Mouse (Mus musculus): ENCODE results near the gene Ttf1. TPM values are rescaled to one million over a fixed set of nuclear protein-coding genes. Genes with fewer than 3 reads are reported as not detected.

The Ttf1 gene
- polyA plus RNA-seq, 1 experiment from 2014 or later: 3.9 TPM

- Histone ChIP-seq H3K36me3 (ENCODE audit: control insufficient read depth, insufficient read depth, low read length) (no peaks in the 10 kb centered on the region), H3K4me3 (ENCODE audit: low read depth, low read length) (peak overlapping the region; percentile 54), H3K4me2 (replicated peaks; ENCODE audit: low read depth) (peak overlapping the region; percentile 87), H3K9me3 (ENCODE audit: control insufficient read depth, low read length) (no peaks in the 10 kb centered on the region), H3K9ac (ENCODE audit: low read length) (no peak overlapping the region), H3K4me1 (replicated peaks; ENCODE audit: control insufficient read depth, insufficient read depth) (no peaks in the 10 kb centered on the region), H3K27ac (replicated peaks) (no peak overlapping the region), H3K27me3 (ENCODE audit: control insufficient read depth, insufficient read depth, low read length) (no peaks in the 10 kb centered on the region)
- TF ChIP-seq CTCF (IDR thresholded peaks at IDR 0.05; ENCODE audit: low read depth) (peak; percentile 80), EP300 (optimal IDR thresholded peaks at IDR 0.05) (no peak)
- 3% methylated on average over 20 of the region's 20 CpGs for WGBS
- 0 out of 2 replicates have a peak, but pooled peaks have one; percentile 43 for ATAC-seq (ENCODE audit: low FRiP score, low TSS enrichment)
- peak; percentile 63 for DNase-seq (ENCODE audit: low spot score)
Measured at GRCm38 (mm10) chr2:29053802-29054544, 6.1 kb upstream of the Ttf1 start.

GRCm38 (mm10) chr2:29054545-29054935 lies 5.5 kb upstream of the Ttf1 start:
- H3K27me3 ChIP-seq (ENCODE audit: control insufficient read depth, insufficient read depth, low read length): no peaks in the 10 kb centered on the region
- peak; percentile 40 for ATAC-seq (ENCODE audit: low FRiP score, low TSS enrichment)
- no peak overlapping the region for H3K27ac ChIP-seq (replicated peaks)
- no peaks in the 10 kb centered on the region for H3K4me1 ChIP-seq (replicated peaks; ENCODE audit: control insufficient read depth, insufficient read depth)
- no peak for DNase-seq (ENCODE audit: low spot score)
- peak overlapping the region; percentile 54 for H3K4me3 ChIP-seq (ENCODE audit: low read depth, low read length)
- H3K9me3 ChIP-seq (ENCODE audit: control insufficient read depth, low read length): no peaks in the 10 kb centered on the region
- TF ChIP-seq CTCF (IDR thresholded peaks at IDR 0.05; ENCODE audit: low read depth) (no peak), EP300 (optimal IDR thresholded peaks at IDR 0.05) (no peak)
- H3K4me2 ChIP-seq (replicated peaks; ENCODE audit: low read depth): peak overlapping the region; percentile 87
- H3K36me3 ChIP-seq (ENCODE audit: control insufficient read depth, insufficient read depth, low read length): no peaks in the 10 kb centered on the region
- 3% methylated on average over 30 of the region's 30 CpGs for WGBS
- H3K9ac ChIP-seq (ENCODE audit: low read length): peak overlapping the region; percentile 70

GRCm38 (mm10) chr2:29054991-29055390 lies 5.1 kb upstream of the Ttf1 start, which contains the start of gene Cfap77:
Gene Cfap77, minus strand, starts transcription at chr2:29055066.
- DNase-seq (ENCODE audit: low spot score) (peak; percentile 73), ATAC-seq (ENCODE audit: low FRiP score, low TSS enrichment) (peak; percentile 67; the same call in 1 of the 2 replicates)
- WGBS: under 1% methylated on average over 25 of the region's 25 CpGs
- peak within 1 kb of the TSS; percentile 54 for H3K4me3 ChIP-seq (ENCODE audit: low read depth, low read length)
- H3K27ac ChIP-seq (replicated peaks): peak within 1 kb of the TSS; percentile 30; the same call in 1 of the 2 replicates
- H3K4me1 ChIP-seq (replicated peaks; ENCODE audit: control insufficient read depth, insufficient read depth): no peaks in the 10 kb centered on the region
- H3K27me3 ChIP-seq (ENCODE audit: control insufficient read depth, insufficient read depth, low read length): no peaks in the 10 kb centered on the region
- H3K36me3 ChIP-seq (ENCODE audit: control insufficient read depth, insufficient read depth, low read length): no peaks in the 10 kb centered on the region
- H3K4me2 ChIP-seq (replicated peaks; ENCODE audit: low read depth): peak within 1 kb of the TSS; percentile 87
- no peaks in the 10 kb centered on the region for H3K9me3 ChIP-seq (ENCODE audit: control insufficient read depth, low read length)
- peak within 1 kb of the TSS; percentile 70 for H3K9ac ChIP-seq (ENCODE audit: low read length)
- TF ChIP-seq CTCF (IDR thresholded peaks at IDR 0.05; ENCODE audit: low read depth) (no peak), EP300 (optimal IDR thresholded peaks at IDR 0.05) (no peak)

GRCm38 (mm10) chr2:29065796-29066195 lies 5.7 kb downstream of the Ttf1 start:
- Histone ChIP-seq H3K27ac (replicated peaks) (no peak overlapping the region), H3K4me3 (ENCODE audit: low read depth, low read length) (no peak overlapping the region), H3K27me3 (ENCODE audit: control insufficient read depth, insufficient read depth, low read length) (no peaks in the 10 kb centered on the region), H3K4me1 (replicated peaks; ENCODE audit: control insufficient read depth, insufficient read depth) (no peaks in the 10 kb centered on the region), H3K9ac (ENCODE audit: low read length) (no peak overlapping the region), H3K9me3 (ENCODE audit: control insufficient read depth, low read length) (no peaks in the 10 kb centered on the region), H3K4me2 (replicated peaks; ENCODE audit: low read depth) (no peak overlapping the region), H3K36me3 (ENCODE audit: control insufficient read depth, insufficient read depth, low read length) (peaks cover 2% of the 10 kb centered on the region; the same call in 1 of the 2 replicates)
- WGBS: 84% methylated on average over 6 of the region's 6 CpGs
- DNase-seq (ENCODE audit: low spot score): no peak
- no peak for ATAC-seq (ENCODE audit: low FRiP score, low TSS enrichment)
- TF ChIP-seq EP300 (optimal IDR thresholded peaks at IDR 0.05): no peak
- TF ChIP-seq CTCF (IDR thresholded peaks at IDR 0.05; ENCODE audit: low read depth): no peak

GRCm38 (mm10) chr2:29066410-29066809 lies 6.3 kb downstream of the Ttf1 start:
- Histone ChIP-seq H3K36me3 (ENCODE audit: control insufficient read depth, insufficient read depth, low read length) (peaks cover 6% of the 10 kb centered on the region; the same call in 1 of the 2 replicates), H3K9ac (ENCODE audit: low read length) (no peak overlapping the region), H3K4me3 (ENCODE audit: low read depth, low read length) (no peak overlapping the region), H3K27ac (replicated peaks) (no peak overlapping the region), H3K4me2 (replicated peaks; ENCODE audit: low read depth) (no peak overlapping the region), H3K9me3 (ENCODE audit: control insufficient read depth, low read length) (no peaks in the 10 kb centered on the region), H3K4me1 (replicated peaks; ENCODE audit: control insufficient read depth, insufficient read depth) (no peaks in the 10 kb centered on the region), H3K27me3 (ENCODE audit: control insufficient read depth, insufficient read depth, low read length) (no peaks in the 10 kb centered on the region)
- DNase-seq (ENCODE audit: low spot score) (peak; percentile 54), ATAC-seq (ENCODE audit: low FRiP score, low TSS enrichment) (peak; percentile 49)
- no peak for TF ChIP-seq EP300 (optimal IDR thresholded peaks at IDR 0.05)
- peak; percentile 78 for TF ChIP-seq CTCF (IDR thresholded peaks at IDR 0.05; ENCODE audit: low read depth)
- 40% methylated on average over 7 of the region's 7 CpGs for WGBS

- TF ChIP-seq EP300 (optimal IDR thresholded peaks at IDR 0.05): no peak
- no peak for TF ChIP-seq CTCF (IDR thresholded peaks at IDR 0.05; ENCODE audit: low read depth)
- Histone ChIP-seq H3K27me3 (ENCODE audit: control insufficient read depth, insufficient read depth, low read length) (no peaks in the 10 kb centered on the region), H3K36me3 (ENCODE audit: control insufficient read depth, insufficient read depth, low read length) (peaks cover 29% of the 10 kb centered on the region), H3K4me3 (ENCODE audit: low read depth, low read length) (no peak overlapping the region), H3K4me1 (replicated peaks; ENCODE audit: control insufficient read depth, insufficient read depth) (no peaks in the 10 kb centered on the region), H3K27ac (replicated peaks) (no peak overlapping the region), H3K9me3 (ENCODE audit: control insufficient read depth, low read length) (no peaks in the 10 kb centered on the region), H3K4me2 (replicated peaks; ENCODE audit: low read depth) (no peak overlapping the region), H3K9ac (ENCODE audit: low read length) (no peak overlapping the region)
- WGBS: 94% methylated on average over 7 of the region's 7 CpGs
- ATAC-seq (ENCODE audit: low FRiP score, low TSS enrichment) (no peak), DNase-seq (ENCODE audit: low spot score) (no peak)
Measured at GRCm38 (mm10) chr2:29074676-29075075, 14.6 kb downstream of the Ttf1 start.

All from stomach, postnatal 0 days (tissue).